Mouse (Mus musculus) ovary, adult 18-20 months (tissue): ENCODE measurements at regions not wholly inside any gene's neighbourhood (a gene's known extent, or its start where the extent isn't known, plus 50 kb on each side); places are given as distances from the start of the nearest gene placed in this dataset.

ENCODE experiments used
- DNase-seq: peaks from one replicate; pipeline ENCODE4 v3.0.0; 2022; ENCODE audit warnings: low spot score, mixed read lengths

DNA sequence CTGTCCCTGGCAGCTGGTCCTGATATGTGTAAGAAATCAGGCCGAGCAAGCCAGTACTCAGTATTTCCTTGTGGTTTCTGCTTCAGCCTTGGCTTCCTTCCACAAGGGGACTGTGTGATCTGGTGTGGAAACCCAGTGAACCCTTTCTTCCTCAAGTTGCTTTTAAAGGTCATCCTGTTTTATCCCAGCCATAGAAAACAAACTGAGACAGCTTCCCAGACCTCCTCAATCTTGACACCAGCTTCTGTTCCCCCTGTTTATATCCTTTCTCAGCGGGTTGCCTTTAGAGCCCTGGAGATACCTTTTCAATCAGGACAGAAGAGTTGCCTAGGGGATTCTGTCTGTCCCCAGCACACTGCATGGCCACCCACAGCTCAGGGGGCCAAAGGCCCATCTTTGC is 155.2 kb upstream of the Zfp507 start:
- no peak for DNase-seq

DNA sequence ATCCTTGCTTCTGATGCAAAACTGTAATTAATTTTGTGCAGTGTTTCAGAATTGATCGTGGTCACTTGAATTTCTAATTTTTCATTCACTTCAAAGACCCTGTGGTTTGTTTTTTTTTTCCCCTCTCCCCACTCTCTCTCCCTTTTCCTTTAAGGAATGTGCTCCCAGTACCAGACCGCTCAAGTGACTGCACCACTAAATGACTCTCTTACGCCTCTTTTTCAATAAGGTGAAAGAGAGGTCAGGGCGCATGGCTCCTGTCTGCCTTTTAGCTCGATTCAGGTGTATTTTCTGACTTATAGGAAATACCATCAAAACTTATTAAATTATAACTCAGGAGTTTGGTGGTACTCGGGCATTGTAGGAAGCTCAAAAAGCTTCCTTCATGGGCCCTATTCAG is 146.0 kb upstream of the Zfp507 start:
- no peak for DNase-seq

DNA sequence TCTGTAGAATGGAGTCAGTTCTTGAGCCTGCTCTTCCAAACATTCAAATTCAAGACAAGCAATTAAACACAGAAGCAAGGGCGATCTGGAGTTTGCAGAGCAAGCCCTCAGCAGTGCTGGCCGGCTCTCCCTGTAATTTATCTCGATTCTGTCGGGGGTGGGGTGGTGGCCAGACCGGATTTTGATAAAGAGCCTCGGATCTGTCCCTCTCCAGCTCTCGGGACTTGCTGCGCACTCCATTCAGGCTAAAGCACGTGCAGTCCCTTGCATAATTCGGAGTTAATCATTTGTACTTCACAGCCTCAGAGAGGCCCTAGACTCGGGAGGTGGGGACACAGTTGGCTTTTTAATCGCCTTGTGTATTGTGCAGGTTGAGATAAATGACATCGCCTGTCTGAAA is 145.6 kb upstream of the Zfp507 start:
- no peak for DNase-seq

DNA sequence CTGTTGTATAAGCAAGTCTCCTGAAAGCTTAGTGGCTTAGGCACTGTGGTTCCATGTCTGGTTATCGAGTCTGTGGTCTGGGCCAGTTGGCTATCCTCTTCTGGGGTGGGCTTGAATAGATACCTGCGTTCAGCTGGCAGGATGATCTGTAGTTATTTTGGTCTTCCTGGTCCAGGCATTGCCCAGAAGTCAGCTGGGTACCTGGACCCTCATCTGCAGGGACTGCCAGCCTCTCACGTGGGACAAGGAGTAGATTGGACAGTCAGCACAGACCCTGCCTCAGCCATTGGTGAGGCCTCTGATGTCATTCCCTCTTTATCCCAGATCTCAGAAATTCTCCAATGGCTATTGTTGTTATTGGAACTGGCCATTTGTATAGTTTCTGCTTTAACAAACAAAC is 138.3 kb upstream of the Zfp507 start:
- DNase-seq, result no peak

DNA sequence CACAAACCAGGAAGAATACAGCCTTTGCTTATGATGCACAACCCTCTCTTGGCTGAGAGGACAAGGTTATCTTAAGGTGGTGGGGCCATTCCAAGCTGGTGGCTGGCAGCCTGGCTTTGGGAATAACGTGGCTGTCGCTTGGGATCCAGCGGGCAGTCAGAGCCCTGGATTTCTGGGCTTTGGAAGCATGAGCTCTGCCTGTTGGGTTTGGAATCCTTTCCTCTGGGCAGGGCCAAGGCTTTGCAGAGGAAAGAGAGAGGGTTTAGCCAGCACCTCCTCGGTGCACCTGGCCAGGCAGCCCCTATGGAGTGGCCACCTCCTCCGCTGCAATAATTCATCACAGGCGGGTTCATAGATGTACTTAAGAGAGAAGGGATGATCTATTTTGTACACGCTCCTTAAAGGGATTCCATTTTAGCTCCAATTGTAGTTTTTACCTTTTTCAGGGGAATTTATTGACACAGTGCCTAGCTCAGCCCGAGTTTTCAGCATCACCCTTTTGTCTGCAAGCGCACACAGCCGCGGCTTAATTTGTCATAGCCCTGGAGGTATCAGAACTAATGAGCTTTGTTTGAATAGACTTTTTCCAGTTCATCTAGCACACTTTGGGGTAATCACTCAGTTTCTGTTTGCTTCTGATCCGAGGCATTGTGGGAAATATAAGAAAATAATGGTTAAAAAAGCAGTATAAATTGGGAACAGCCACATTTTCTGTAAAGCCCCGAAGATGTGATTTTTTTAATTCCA is 135.5 kb upstream of the Zfp507 start:
- DNase-seq, result no peak

GRCm38 (mm10) chr7:35926749-35927148 is 123.9 kb upstream of the Zfp507 start:
- DNase-seq, result no peak

DNA sequence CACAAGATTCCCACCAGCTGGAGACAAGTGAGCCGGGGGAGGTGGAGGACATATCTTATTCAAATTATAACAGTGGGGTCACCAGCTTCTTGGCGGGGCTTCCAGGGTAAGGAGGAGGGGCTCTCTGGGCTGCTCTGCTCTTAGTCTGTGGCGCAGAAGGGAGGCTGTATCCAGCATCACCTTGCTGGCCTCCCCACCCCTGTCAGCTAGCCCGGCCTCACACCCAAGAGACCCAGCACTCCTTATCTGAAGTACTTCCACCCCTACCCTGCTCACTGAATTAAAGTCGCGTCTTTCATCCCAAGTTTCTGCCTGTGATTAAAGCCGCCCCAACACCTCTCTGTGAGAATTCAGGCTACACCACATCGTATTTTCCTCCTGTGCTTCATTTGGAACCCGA is 119.8 kb upstream of the Zfp507 start:
- DNase-seq, result no peak

- no peak for DNase-seq
Measured at GRCm38 (mm10) chr7:35920884-35921283, 118.1 kb upstream of the Zfp507 start.

- DNase-seq, result no peak
Measured at GRCm38 (mm10) chr7:35920194-35920609, 117.4 kb upstream of the Zfp507 start.

DNA sequence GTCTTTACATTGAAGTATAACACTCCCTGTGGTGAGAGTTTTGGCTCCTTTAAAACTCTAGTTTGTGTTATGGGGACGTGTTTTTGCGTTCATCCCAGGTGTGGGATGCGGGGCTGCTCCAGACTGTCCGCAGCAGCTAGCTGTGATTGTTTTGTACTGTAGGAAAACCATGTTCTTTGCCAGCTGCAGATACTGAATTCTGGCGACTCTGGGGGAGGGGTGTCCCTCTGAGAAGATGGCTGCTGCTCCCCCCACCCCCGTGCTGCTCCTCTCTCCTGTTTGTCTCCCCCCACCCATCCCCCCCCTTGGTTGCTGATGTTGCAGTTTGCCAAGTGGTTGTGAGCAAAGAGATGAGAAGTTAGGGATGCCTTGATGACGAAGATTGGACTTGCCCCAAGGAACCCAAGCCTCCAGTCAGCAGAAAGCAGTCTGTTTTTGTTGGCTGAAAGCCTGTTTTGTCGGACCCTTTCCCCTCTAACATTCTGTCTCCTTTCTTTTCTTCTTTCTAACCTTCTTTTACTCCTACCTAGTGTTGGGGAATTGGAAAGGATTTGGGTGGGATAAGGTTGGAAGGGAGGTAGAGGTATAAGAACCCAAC is 107.4 kb upstream of the Zfp507 start:
- no peak for DNase-seq

- DNase-seq, result peak; percentile 28
Measured at GRCm38 (mm10) chr7:35901942-35902381, 99.2 kb upstream of the Zfp507 start.

- no peak for DNase-seq
Measured at GRCm38 (mm10) chr7:35898701-35899445, 96.1 kb upstream of the Zfp507 start.

DNA sequence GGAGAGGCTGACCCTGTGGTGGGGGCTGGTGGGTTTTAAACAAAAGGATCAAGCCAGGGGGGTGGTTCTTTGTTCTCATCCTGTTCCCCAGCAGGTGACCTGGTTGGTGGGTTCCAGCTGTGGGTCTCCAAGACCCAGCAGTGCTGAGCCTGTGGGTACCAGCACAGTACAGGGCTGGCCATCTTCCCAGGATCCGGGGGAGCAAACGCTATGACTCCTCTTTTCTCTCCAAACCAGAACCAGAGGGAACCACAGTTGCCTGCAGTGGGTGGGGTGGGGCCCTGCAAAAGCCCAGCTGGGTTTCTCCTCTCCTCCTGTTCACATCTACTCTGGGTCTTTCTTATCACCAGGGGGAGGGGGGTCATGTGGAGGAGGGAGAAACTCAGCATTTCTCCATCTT is 90.5 kb upstream of the Zfp507 start:
- DNase-seq, result no peak

DNA sequence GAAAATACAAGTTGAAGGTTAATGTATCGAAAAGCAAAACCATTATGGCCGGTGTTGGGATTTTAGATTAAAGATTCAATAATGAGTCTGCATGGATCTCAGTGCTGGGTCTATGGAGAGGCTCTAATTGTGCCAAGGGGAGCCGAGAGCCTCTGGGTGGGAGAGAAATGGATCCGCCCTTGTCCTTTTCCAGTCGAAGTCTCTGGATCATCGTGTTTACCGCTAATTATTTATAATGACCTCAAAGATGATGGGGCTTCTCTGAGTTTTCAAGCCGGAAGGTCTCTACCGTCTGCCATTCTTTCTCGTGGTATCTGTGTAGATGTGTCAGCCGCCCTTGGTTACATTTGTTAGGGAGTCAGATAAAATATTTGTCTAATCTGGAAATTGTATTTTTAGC is 83.2 kb upstream of the Zfp507 start:
- DNase-seq, result no peak

- peak; percentile 11 for DNase-seq
Measured at GRCm38 (mm10) chr7:35879755-35880304, 77.0 kb upstream of the Zfp507 start.

DNA sequence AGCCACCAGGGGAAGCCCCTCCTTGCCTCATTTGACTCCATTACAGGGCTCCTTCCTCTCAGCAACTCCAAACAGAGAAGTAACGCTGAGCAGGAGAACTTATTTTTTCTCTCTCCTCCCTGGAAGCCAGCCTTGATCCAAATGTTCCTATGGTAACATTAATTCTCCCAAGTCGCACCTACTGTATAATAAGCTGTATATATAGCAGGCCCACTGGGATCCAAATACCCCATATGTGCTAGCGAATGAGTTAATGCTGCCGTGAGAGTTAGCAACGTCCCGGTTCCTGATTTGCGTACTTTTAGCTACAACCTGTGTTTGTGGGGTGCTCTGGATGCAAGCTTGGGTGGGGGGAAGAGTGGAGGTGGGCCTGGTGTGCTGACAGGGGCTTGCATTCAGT is 75.4 kb upstream of the Zfp507 start:
- DNase-seq, result no peak

- DNase-seq, result no peak
Measured at GRCm38 (mm10) chr7:35861049-35861448, 58.2 kb upstream of the Zfp507 start.

GRCm38 (mm10) chr7:35859601-35860000 is 56.8 kb upstream of the Zfp507 start:
- DNase-seq, result no peak

- no peak for DNase-seq
Measured at GRCm38 (mm10) chr7:35857693-35858092, 54.9 kb upstream of the Zfp507 start.
